Comparison of ENCODE assay signal across 8 mouse cellular contexts in the genomic region with DNA sequence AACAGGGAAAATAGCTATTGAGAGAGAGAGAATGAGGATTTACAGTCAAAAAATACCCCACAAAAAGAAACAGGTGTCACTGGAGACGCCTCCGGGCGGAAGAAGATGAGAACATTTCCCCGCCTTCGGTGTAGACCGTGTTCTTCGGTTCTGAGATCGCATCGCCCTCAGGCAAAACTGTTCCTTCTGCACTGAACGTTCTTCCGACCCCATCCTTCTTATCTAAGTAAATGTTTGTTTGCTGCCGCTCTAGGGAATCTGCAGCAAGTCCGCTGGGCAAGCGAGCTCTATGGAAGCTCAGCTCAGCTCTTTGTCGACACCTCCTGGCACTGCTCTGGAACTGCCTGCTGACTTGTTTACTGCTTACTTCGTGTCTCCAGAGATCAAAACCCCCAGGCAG. TPM values are rescaled to one million over a fixed set of nuclear protein-coding genes. Genes with fewer than 3 reads are reported as not detected.
A peak's percentile ranks its signal among the peaks of the same experiment; 100 is the strongest.
DNase-seq lines count a peak whose midpoint lies in the region; ATAC-seq and TF ChIP-seq lines count a peak whose summit lies in the region.

No protein-coding gene starts in this region.

- peak overlapping the region; percentile 56 for H3K9ac ChIP-seq in forebrain, embryonic 16.5 days (replicated peaks; ENCODE audit: low read depth, low read length)
- peak overlapping the region; percentile 42 for H3K9ac ChIP-seq in neural tube, embryonic 15.5 days (replicated peaks)

- under 1% methylated on average over 16 of the region's 16 CpGs for WGBS in forebrain, embryonic 16.5 days
- 1% methylated on average over 16 of the region's 16 CpGs for WGBS in neural tube, embryonic 15.5 days

- intact Hi-C loops in heart, postnatal 36 days (cut with DNase I): loop anchor here (1.0 to 5.0 kb wide), 6 partner anchors 49 to 1128 kb away; no protein-coding TSS in a partner anchor

- peak; percentile 58 for TF ChIP-seq CTCF in G1E (IDR thresholded peaks at IDR 0.05; ENCODE audit: low read depth, low read length)

- peak overlapping the region; percentile 55 for H3K4me2 ChIP-seq in forebrain, embryonic 16.5 days (ENCODE audit: low read length)
- H3K4me2 ChIP-seq in neural tube, embryonic 15.5 days: peak overlapping the region; percentile 78

- ATAC-seq in G1E (ENCODE audit: extremely low read depth, insufficient number of reproducible peaks, low FRiP score, poor library complexity, severe bottlenecking): peak; percentile 45; the same call in 1 of the 2 replicates
- ATAC-seq in forebrain, embryonic 16.5 days: peak; percentile 90
- peak; percentile 85 for ATAC-seq in neural tube, embryonic 15.5 days (ENCODE audit: low FRiP score)

- H3K36me3 ChIP-seq in G1E (replicated peaks): no peaks in the 10 kb centered on the region
- H3K36me3 ChIP-seq in forebrain, embryonic 16.5 days (ENCODE audit: control insufficient read depth, insufficient read depth): no peaks in the 10 kb centered on the region
- no peaks in the 10 kb centered on the region for H3K36me3 ChIP-seq in neural tube, embryonic 15.5 days

- H3K9me3 ChIP-seq in G1E (replicated peaks): no peaks in the 10 kb centered on the region
- H3K9me3 ChIP-seq in forebrain, embryonic 16.5 days (ENCODE audit: control insufficient read depth, low read length): no peaks in the 10 kb centered on the region
- no peaks in the 10 kb centered on the region for H3K9me3 ChIP-seq in neural tube, embryonic 15.5 days (replicated peaks)

- peak; percentile 16 for DNase-seq in G1E (ENCODE audit: low spot score)
- peak; percentile 86 for DNase-seq in cerebellum, adult 11-12 months
- DNase-seq in heart, postnatal 36 days: peak; percentile 72 to 73
- peak; percentile 74 to 87 for DNase-seq in layer of hippocampus, adult 18-20 months (ENCODE audit: low spot score in 2 of 2)
- peak; percentile 74 to 76 for DNase-seq in lung, adult 18-20 months
- DNase-seq in testis, postnatal 10 days (ENCODE audit: low spot score): peak; percentile 80

- peak overlapping the region; percentile 15; the same call in 1 of the 2 replicates for H3K4me3 ChIP-seq in G1E (ENCODE audit: low read depth, low read length)
- H3K4me3 ChIP-seq in forebrain, embryonic 16.5 days (replicated peaks; ENCODE audit: low read length): peak overlapping the region; percentile 48
- peak overlapping the region; percentile 47 for H3K4me3 ChIP-seq in neural tube, embryonic 15.5 days (replicated peaks)

- peaks cover 18% of the 10 kb centered on the region for H3K27me3 ChIP-seq in G1E (ENCODE audit: insufficient read depth, low read length)
- H3K27me3 ChIP-seq in forebrain, embryonic 16.5 days (replicated peaks; ENCODE audit: control insufficient read depth, insufficient read depth, low read length): no peaks in the 10 kb centered on the region
- no peaks in the 10 kb centered on the region for H3K27me3 ChIP-seq in neural tube, embryonic 15.5 days (replicated peaks)

- H3K4me1 ChIP-seq in G1E (ENCODE audit: insufficient read depth, low read depth, low read length): peaks cover 8% of the 10 kb centered on the region
- peaks cover 2% of the 10 kb centered on the region; the same call in 1 of the 2 replicates for H3K4me1 ChIP-seq in forebrain, embryonic 16.5 days (replicated peaks; ENCODE audit: control insufficient read depth, insufficient read depth, low read length)
- H3K4me1 ChIP-seq in neural tube, embryonic 15.5 days: no peaks in the 10 kb centered on the region

- H3K27ac ChIP-seq in forebrain, embryonic 16.5 days (ENCODE audit: low read length): peak overlapping the region; percentile 78
- H3K27ac ChIP-seq in neural tube, embryonic 15.5 days (replicated peaks): peak overlapping the region; percentile 76

RNA-seq across cellular contexts. Expression of gene Abcc12, which starts 5.0 kb away (rescaled TPM):
- not detected in 2 replicates for total RNA-seq in G1E (2014; fragmentation: Nextera tagmentation)
- 0.05 TPM in 1 of 2 replicates, not detected in the other for total RNA-seq in G1E (2017)
- 0.01 TPM in 1 of 2 replicates, not detected in the other for polyA plus RNA-seq in G1E (2012)
- 0.20 and 0.31 TPM in 2 replicates for polyA plus RNA-seq in forebrain, embryonic 16.5 days (2015; fragmentation: Nextera tagmentation; extraction: Ambion mirVana)
- not detected for total RNA-seq in heart, postnatal 36 days (2021)
- total RNA-seq in layer of hippocampus, adult 18-20 months (2021): under 1 TPM; 0.25 to 0.45 TPM
- polyA plus RNA-seq in neural tube, embryonic 15.5 days (2015; fragmentation: Nextera tagmentation; extraction: Ambion mirVana): 0.12 and 0.17 TPM in 2 replicates

RNA-seq across cellular contexts. Expression of gene Lonp2, which starts 38.3 kb away (rescaled TPM):
- 41.9 and 42.5 TPM in 2 replicates for total RNA-seq in G1E (2014; fragmentation: Nextera tagmentation)
- total RNA-seq in G1E (2017): 70.5 and 73.4 TPM in 2 replicates
- 45.9 and 47.8 TPM in 2 replicates for polyA plus RNA-seq in G1E (2012)
- 85.5 and 96.3 TPM in 2 replicates for polyA plus RNA-seq in forebrain, embryonic 16.5 days (2015; fragmentation: Nextera tagmentation; extraction: Ambion mirVana)
- 10 to 100 TPM; 73.4 to 77.8 TPM for total RNA-seq in heart, postnatal 36 days (2021)
- 10 to 100 TPM; 83.7 to 86.7 TPM for total RNA-seq in layer of hippocampus, adult 18-20 months (2021)
- polyA plus RNA-seq in neural tube, embryonic 15.5 days (2015; fragmentation: Nextera tagmentation; extraction: Ambion mirVana): 89.7 and 93.6 TPM in 2 replicates

Comparison
In these comparisons a context has a peak if more than half of its experiments do, and no peak if none do; other contexts are left out.
1. Peak in every context shown above with its lines: DNase-seq, ATAC-seq, H3K4me3 ChIP-seq and H3K27ac ChIP-seq.
2. DNase-seq: peak in every context shown above with its lines; median percentile 86 in cerebellum, adult 11-12 months; 80 in layer of hippocampus, adult 18-20 months; 80 in testis, postnatal 10 days; 75 in lung, adult 18-20 months; 72 in heart, postnatal 36 days; 16 in G1E.